Mouse (Mus musculus): ENCODE results near the gene Trim2. TPM values are rescaled to one million over a fixed set of nuclear protein-coding genes. Genes with fewer than 3 reads are reported as not detected.
A peak's percentile ranks its signal among the peaks of the same experiment; 100 is the strongest.

Trim2 gene
- total RNA-seq, 2 experiments from 2014 or later = 6.4 to 7.5 TPM

GRCm38 (mm10) chr3:84324967-84325441 lies 18.3 kb upstream of the Trim2 start:
- intact Hi-C loops (cut with DNase I) = no loop called here
- DNase-seq (ENCODE audit: low spot score) = no peak

GRCm38 (mm10) chr3:84324478-84324877 lies 17.8 kb upstream of the Trim2 start:
- intact Hi-C loops (cut with DNase I) = no loop called here
- DNase-seq (ENCODE audit: low spot score) = no peak

- intact Hi-C loops (cut with DNase I) = no loop called here
- DNase-seq (ENCODE audit: low spot score) = no peak
Measured at GRCm38 (mm10) chr3:84324000-84324399, 17.3 kb upstream of the Trim2 start.

GRCm38 (mm10) chr3:84319504-84319903 lies 12.8 kb upstream of the Trim2 start:
- DNase-seq (ENCODE audit: low spot score) = peak; percentile 20
- intact Hi-C loops (cut with DNase I) = loop anchor here (10.0 kb wide), 2 partner anchors 225 to 375 kb away; no protein-coding TSS in a partner anchor

DNA sequence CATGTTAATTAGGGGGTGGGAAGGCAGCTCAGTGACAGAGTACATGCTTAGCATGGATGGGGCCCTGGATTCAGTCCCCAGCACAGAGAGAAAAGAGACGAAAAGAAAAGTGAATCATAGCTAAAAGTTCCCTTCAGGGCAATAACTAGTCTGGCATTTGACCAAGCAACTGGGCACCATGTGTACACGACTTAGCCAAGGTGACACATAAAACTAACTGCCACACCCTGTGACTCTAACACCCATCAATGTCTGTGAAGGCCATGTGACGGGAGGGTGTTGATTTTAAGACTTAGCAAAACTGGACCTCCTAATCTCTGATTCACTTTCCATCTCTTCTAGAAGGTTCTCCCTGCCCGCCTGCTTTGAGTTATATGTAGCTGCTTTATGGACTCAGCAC lies 12.2 kb upstream of the Trim2 start:
- intact Hi-C loops (cut with DNase I) = loop anchor here (10.0 kb wide), 2 partner anchors 226 to 374 kb away; no protein-coding TSS in a partner anchor
- DNase-seq (ENCODE audit: low spot score) = no peak

DNA sequence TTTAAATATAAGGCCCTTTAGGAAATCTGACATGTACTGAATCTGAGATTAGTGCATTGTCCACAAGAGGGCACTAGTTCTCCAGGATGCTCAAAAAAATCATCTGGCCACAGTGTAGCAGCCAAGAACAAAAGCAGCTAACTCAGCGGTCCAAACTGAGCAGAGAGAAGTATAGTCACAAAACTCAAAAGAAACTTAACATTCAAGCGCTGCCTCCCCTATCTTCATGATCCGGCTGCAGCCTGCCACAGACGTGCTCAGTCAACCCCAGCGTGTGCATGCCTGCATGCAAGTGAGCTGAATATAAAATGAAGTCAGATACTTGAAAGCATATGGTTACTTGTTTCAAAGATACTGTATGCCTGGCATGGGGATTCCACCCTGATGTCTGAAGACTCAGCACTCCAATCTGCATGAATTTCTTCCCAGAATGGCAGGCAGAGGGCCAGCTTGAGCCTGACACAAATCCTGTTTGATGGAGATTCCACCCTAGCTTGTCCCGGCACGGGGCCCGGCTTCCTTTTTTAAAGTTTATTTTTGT lies 8.0 kb upstream of the Trim2 start:
- no peak for DNase-seq (ENCODE audit: low spot score)
- intact Hi-C loops (cut with DNase I) = loop anchor here (2.0 to 10.0 kb wide), 7 partner anchors 32 to 397 kb away; partner anchors contain the start of gene Tmem131l

DNA sequence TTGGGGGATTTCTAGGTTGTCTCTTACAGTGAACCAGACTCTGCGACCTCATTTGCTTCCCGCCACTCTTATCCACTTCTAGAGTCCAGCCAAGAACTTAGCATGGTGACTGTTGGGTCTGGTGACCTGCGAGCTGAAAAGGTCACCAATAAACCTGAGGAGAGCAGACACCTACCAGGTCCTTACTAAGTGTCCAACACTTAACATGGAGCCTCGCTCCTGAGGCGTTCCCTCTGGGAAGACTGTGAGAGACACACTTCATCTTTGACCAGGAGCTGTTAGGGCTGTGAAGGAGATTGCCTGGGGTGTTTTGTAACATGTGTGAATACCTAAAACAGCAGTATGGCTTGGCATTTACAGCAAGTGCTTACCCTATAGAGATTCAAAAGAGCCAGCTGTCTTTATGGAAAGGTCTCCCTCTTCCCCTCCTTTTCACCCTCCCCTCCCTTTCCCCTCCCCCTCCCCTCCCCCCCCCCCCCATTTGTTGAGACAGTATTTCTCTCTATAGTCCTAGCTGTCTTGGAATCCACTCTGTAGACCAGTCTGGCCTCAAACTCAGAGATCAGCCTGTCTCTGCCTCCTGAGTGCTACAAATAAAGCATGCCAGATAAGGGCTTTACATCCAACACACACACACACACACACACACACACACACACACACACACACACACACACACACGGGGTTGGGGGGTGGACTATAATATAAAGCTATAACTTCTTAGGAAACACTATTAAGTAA lies 7.3 kb upstream of the Trim2 start:
- no peak for DNase-seq (ENCODE audit: low spot score)
- intact Hi-C loops (cut with DNase I) = loop anchor here (1.0 to 10.0 kb wide), 8 partner anchors 33 to 397 kb away; partner anchors contain the start of gene Tmem131l

DNA sequence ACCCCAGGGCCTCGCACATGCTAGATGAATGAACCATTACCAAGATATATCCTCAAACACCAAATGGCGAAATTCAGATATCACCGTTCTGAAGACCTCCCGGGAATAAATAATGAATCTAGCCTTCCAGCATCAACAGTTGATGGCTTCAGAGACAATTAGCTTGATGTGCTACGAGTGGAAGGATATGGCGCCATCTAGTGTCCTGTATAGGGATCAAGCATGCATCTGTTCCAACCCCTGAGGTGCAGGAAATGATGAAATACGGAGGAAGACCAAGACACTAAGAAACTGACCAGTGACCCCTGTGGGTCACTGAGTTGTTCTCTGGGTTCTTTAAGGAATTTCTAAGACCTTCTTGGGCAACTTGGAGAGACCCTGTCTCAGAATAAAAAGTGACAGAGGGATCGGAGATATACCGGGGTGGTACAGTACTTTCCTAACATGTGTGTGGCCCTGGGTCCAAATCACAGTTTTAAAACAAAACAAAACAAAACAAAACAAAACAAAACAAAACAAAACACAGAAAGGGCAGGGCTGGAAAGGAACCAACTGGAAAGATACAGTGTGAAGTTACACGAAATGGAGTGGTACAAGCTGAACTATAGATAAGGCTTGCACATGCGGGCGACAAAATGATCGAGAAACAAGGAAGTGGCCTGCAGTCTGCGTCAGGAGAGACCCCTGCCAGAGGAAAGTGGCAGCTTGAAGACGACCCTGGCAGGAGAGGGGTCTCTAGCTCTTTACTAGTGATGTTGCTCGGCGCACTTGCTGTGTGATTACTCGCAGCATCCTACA lies 6.5 kb upstream of the Trim2 start:
- no peak for DNase-seq (ENCODE audit: low spot score)
- intact Hi-C loops (cut with DNase I) = loop anchor here (1.0 to 10.0 kb wide), 7 partner anchors 46 to 396 kb away; partner anchors contain the start of gene Tmem131l

- DNase-seq (ENCODE audit: low spot score) = no peak
- intact Hi-C loops (cut with DNase I) = loop anchor here (5.0 to 10.0 kb wide), 6 partner anchors 45 to 395 kb away; partner anchors contain the start of gene Tmem131l
Measured at GRCm38 (mm10) chr3:84312326-84312725, 5.6 kb upstream of the Trim2 start.

DNA sequence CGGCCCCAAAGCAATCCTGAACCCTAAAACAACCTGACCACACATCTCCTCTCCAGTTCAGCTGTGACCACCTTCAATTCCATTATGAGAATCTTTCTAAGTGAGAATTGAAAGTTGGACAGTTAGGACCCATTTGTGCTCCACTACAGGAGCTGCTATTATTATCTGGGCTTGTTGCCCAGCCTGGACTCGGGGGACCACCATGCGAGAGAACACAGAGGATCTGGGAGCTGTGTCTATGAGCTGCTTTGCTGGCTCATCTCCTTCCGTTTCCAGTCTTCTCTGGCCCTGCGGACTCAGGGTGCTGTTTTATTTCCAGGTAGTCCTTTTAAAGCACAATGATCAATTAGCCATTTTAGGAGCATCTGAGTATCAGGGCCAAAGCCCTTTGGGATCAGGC lies 839 bp upstream of the Trim2 start:
- intact Hi-C loops (cut with DNase I) = no loop called here
- no peak for DNase-seq (ENCODE audit: low spot score)

GRCm38 (mm10) chr3:84305722-84306510 lies 761 bp downstream of the Trim2 start:
- no peak for DNase-seq (ENCODE audit: low spot score)
- intact Hi-C loops (cut with DNase I) = no loop called here

GRCm38 (mm10) chr3:84305010-84305692 lies 1.5 kb downstream of the Trim2 start:
- intact Hi-C loops (cut with DNase I) = no loop called here
- DNase-seq (ENCODE audit: low spot score) = no peak

DNA sequence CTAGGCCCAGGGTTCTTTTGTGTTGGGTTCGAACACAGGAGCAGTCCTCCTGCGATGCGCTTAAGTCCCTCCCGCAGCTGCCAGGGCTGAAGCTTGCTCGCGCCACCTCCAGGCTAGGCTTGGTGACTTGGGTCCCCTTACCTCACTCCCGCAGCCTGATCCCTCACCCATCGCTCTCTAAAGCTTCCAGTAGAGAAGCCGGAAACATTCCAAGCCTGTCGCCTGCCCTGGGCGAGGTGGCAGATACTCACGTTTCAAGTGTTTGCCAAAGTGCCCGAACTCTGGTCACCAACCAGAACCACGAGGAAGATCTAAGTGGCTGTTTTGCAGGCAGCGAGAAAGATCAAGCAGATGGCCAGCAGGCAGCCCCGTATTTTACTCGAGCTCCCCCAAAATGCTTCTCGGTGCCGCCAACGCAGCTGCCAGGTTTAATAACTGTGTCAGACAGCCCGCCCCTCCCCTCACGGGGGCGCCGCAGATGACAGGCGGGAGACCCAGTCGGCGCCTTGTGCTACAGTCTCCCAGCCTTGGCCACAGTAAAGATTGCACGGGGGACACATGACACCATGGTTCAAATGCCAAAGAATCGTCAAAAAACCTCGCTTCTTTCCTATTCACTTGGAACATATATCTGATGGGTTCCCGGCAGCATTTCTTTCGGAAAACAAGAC lies 2.2 kb downstream of the Trim2 start:
- intact Hi-C loops (cut with DNase I) = no loop called here
- no peak for DNase-seq (ENCODE audit: low spot score)

DNA sequence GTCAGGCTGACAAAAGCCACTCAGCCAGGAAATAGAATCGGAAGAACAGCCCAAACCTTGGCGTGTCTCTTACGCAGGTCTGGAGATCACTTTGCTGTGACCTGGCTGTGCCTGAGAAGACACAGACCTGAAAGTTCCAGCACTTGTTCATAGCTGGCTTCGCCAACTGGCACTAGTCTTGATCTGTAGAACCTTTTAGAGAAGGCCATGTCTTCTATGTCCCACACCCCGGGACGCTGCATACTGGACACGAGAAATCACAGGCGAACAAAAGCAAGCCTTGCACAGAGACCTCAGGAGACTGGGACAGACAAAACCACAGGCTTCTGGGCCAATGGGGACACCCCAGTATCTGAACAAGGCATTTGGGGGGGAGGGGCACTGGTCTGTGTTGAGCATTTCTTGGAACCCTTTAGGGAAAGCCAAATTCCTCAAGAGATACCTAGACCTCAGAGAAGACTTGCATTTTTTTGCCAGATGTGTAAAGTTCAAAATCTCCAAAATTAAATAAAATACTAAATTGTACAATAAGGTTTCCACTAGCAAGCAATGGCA lies 3.2 kb downstream of the Trim2 start:
- DNase-seq (ENCODE audit: low spot score) = no peak
- intact Hi-C loops (cut with DNase I) = no loop called here

DNA sequence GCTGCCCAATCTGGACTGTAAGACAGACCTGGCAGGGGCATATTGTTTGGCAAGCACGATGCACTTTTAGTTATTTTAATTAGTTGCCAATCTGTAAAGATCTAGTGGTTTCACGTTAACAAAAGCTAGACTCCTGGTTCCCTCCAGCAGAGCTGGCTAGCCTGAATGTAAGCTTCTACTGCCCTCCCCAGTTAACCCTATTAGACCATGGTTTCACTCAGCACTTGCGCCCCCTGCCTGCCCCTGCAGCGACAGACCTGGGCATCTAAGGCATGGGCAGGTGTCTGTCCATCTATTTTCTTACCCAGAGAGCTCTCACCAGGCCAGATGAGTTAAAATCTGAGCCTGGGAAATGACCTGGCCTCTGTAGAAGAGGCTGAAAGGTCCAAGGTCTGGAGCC lies 4.4 kb downstream of the Trim2 start:
- DNase-seq (ENCODE audit: low spot score) = no peak

GRCm38 (mm10) chr3:84301674-84302073 lies 5.0 kb downstream of the Trim2 start:
- intact Hi-C loops (cut with DNase I) = no loop called here
- no peak for DNase-seq (ENCODE audit: low spot score)

More for the DNA sequence above, 4.4 kb downstream of the Trim2 start:
- intact Hi-C loops (cut with DNase I) = no loop called here

- intact Hi-C loops (cut with DNase I) = no loop called here
Measured at GRCm38 (mm10) chr3:84298186-84298585, 8.5 kb downstream of the Trim2 start.

GRCm38 (mm10) chr3:84296676-84297075 lies 10.0 kb downstream of the Trim2 start:
- no peak for DNase-seq (ENCODE audit: low spot score)
- intact Hi-C loops (cut with DNase I) = no loop called here

More at GRCm38 (mm10) chr3:84298186-84298585, 8.5 kb downstream of the Trim2 start:
- no peak for DNase-seq (ENCODE audit: low spot score)
